ENCODE assay signal across 17 mouse cellular contexts in the genomic region with DNA sequence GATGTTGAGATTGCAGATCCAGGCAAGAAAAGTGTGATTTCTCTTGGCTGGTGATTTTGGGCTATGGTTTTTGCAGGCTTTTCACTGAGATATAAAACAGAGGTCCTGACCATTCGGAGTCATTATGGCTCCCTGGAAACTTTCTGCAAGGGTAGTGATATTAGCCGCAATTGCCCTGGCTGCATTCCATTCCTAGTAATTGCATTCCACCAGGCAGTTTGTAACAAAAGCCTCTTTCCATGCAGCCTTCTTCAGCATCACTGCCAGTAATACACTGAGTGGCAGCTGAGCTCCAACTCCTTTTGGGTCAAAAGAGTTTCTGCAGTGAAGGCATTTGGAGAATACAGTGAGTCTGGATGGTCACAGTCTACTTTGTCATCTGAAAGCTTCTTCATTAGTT.
DNase-seq lines count a peak whose midpoint lies in the region; ATAC-seq lines count a peak whose summit lies in the region.
"Had no signal": no experiment of that assay in that cellular context is flagged by ENCODE, and none has a peak within 500 bp of the region (broad histone marks: within the 10 kb centered on the region; RNA-seq: fewer than 3 reads in every experiment).

No protein-coding gene starts in this region.

- H3K9ac ChIP-seq in forebrain, embryonic 13.5 days = no peak overlapping the region
- H3K9ac ChIP-seq in limb, embryonic 12.5 days (replicated peaks) = no peak overlapping the region
- H3K9ac ChIP-seq: embryonic facial prominence, embryonic 15.5 days; hindbrain, embryonic 14.5 days; liver, embryonic 13.5 days had no signal

- H3K4me3 ChIP-seq in forebrain, embryonic 10.5 days = no peak overlapping the region
- no peak overlapping the region for H3K4me3 ChIP-seq in forebrain, embryonic 13.5 days
- no peak overlapping the region for H3K4me3 ChIP-seq in limb, embryonic 12.5 days (replicated peaks)
- no peak overlapping the region for H3K4me3 ChIP-seq in limb, embryonic 10.5 days
- H3K4me3 ChIP-seq: embryonic facial prominence, embryonic 15.5 days; liver, embryonic 13.5 days had no signal

- no peaks in the 10 kb centered on the region for H3K9me3 ChIP-seq in forebrain, embryonic 10.5 days
- H3K9me3 ChIP-seq in forebrain, embryonic 13.5 days (replicated peaks) = no peaks in the 10 kb centered on the region
- H3K9me3 ChIP-seq in limb, embryonic 12.5 days = no peaks in the 10 kb centered on the region
- H3K9me3 ChIP-seq in limb, embryonic 10.5 days (replicated peaks) = no peaks in the 10 kb centered on the region
- H3K9me3 ChIP-seq: embryonic facial prominence, embryonic 15.5 days; liver, embryonic 13.5 days had no signal

- 41% methylated on average over 2 of the region's 2 CpGs for WGBS in forebrain, embryonic 10.5 days
- 11% methylated on average over 2 of the region's 2 CpGs for WGBS in forebrain, embryonic 13.5 days
- WGBS in limb, embryonic 12.5 days = 20% methylated on average over 2 of the region's 2 CpGs
- WGBS in limb, embryonic 10.5 days = 43% methylated on average over 2 of the region's 2 CpGs

- no peak for ATAC-seq in forebrain, embryonic 13.5 days
- ATAC-seq in limb, embryonic 12.5 days (ENCODE audit: insufficient number of reproducible peaks, insufficient read depth, low FRiP score, low TSS enrichment, low read depth) = peak; percentile 31; the same call in 1 of the 2 replicates
- ATAC-seq: intestine, embryonic 16.5 days had no signal

- peak overlapping the region; percentile 13 for H3K27ac ChIP-seq in forebrain, embryonic 10.5 days
- H3K27ac ChIP-seq in forebrain, embryonic 13.5 days = no peak overlapping the region
- peak overlapping the region; percentile 72 for H3K27ac ChIP-seq in limb, embryonic 12.5 days
- no peak overlapping the region for H3K27ac ChIP-seq in limb, embryonic 10.5 days
- H3K27ac ChIP-seq: embryonic facial prominence, embryonic 15.5 days; hindbrain, embryonic 14.5 days; liver, embryonic 13.5 days had no signal

- peaks cover 45% of the 10 kb centered on the region for H3K4me1 ChIP-seq in forebrain, embryonic 10.5 days
- H3K4me1 ChIP-seq in forebrain, embryonic 13.5 days = peaks cover 25% of the 10 kb centered on the region
- peaks cover 15% of the 10 kb centered on the region for H3K4me1 ChIP-seq in limb, embryonic 12.5 days (replicated peaks)
- no peaks in the 10 kb centered on the region for H3K4me1 ChIP-seq in limb, embryonic 10.5 days
- H3K4me1 ChIP-seq: embryonic facial prominence, embryonic 15.5 days; liver, embryonic 13.5 days had no signal

- H3K36me3 ChIP-seq in forebrain, embryonic 10.5 days (replicated peaks) = no peaks in the 10 kb centered on the region
- H3K36me3 ChIP-seq in forebrain, embryonic 13.5 days (ENCODE audit: poor library complexity, severe bottlenecking) = no peaks in the 10 kb centered on the region
- no peaks in the 10 kb centered on the region for H3K36me3 ChIP-seq in limb, embryonic 12.5 days
- no peaks in the 10 kb centered on the region for H3K36me3 ChIP-seq in limb, embryonic 10.5 days
- H3K36me3 ChIP-seq: embryonic facial prominence, embryonic 15.5 days; liver, embryonic 13.5 days had no signal

- intact Hi-C loops in heart, postnatal 36 days (cut with DNase I) = no loop called here

- DNase-seq in forebrain, embryonic 10.5 days (ENCODE audit: extremely low spot score, low spot score) = no peak
- no peak for DNase-seq in limb, embryonic 10.5 days (ENCODE audit: low spot score)
- peak; percentile 6 for DNase-seq in kidney, postnatal 10 days
- DNase-seq in gastrocnemius, postnatal 4 days (ENCODE audit: low spot score in 2 of 2) = no peak
- DNase-seq in natural killer cell, adult 2 months (ENCODE audit: low spot score in 2 of 2) = no peak
- DNase-seq in heart, postnatal 36 days = no peak
- DNase-seq: adrenal gland, postnatal 36 days; cerebellum, postnatal 10 days; heart, adult 11 months; liver, embryonic 13.5 days; lung, postnatal 14 days had no signal

- no peak overlapping the region for H3K4me2 ChIP-seq in forebrain, embryonic 13.5 days
- H3K4me2 ChIP-seq in limb, embryonic 12.5 days = no peak overlapping the region
- H3K4me2 ChIP-seq: embryonic facial prominence, embryonic 15.5 days; hindbrain, embryonic 14.5 days; liver, embryonic 13.5 days had no signal

- H3K27me3 ChIP-seq in forebrain, embryonic 10.5 days (ENCODE audit: poor library complexity, severe bottlenecking) = no peaks in the 10 kb centered on the region
- H3K27me3 ChIP-seq in forebrain, embryonic 13.5 days = no peaks in the 10 kb centered on the region
- H3K27me3 ChIP-seq in limb, embryonic 12.5 days = no peaks in the 10 kb centered on the region
- H3K27me3 ChIP-seq in limb, embryonic 10.5 days (ENCODE audit: low read depth, poor library complexity, severe bottlenecking) = no peaks in the 10 kb centered on the region
- H3K27me3 ChIP-seq: CH12.LX; embryonic facial prominence, embryonic 15.5 days; liver, embryonic 13.5 days had no signal

Comparison
In these comparisons a context has a peak if more than half of its experiments do, and no peak if none do; other contexts are left out.
1. H3K27ac ChIP-seq: peak in forebrain, embryonic 10.5 days (single experiment) and limb, embryonic 12.5 days (single experiment); none in forebrain, embryonic 13.5 days (single experiment) and limb, embryonic 10.5 days (single experiment).